Mouse (Mus musculus) ovary, adult 18-20 months (tissue): ENCODE results near the gene Tnip2.

Experiments used
- DNase-seq: peaks from one replicate; pipeline ENCODE4 v3.0.0; 2022; ENCODE audit warnings: low spot score, mixed read lengths

The Tnip2 gene

DNA sequence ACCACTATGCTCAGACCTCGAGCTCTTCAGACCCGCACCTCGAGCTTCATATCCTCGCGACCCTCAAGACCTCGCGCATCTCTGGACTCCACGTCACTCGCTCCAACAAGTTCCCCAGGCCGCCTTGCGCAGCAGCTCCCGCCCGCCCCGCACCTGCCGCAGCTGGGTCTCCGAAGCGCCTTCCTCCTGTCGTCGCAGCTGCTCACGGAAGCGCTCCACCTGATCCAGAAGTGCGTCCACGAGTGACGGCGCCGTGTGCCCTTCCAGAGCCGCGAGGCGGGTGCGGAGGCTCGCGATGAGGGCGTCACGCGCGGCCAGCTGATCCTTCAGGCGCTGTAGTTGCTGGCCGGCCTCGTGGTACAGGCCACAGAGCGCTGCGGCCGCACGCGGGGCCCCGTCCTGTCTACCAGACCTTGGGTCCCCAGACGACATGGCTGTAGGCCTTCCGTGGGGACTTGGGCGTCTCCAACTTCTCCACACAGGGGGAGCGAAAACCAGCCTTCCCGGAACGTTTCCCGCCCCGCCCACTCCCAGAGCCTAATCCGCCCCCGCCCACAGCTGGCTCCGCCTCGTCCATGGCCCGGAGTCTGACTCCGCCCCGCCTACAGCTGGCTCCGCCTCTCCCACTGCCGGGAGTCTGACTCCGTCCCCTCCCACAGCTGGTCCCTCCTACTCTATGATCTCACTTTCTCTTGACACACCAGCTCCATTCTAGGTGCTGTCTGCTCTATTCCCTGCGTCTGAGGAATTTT is at the start of gene Tnip2:
Tnip2 (minus strand) TSS at position 526 of the 752 bp plus-strand sequence.
- peak; percentile 93 for DNase-seq

DNA sequence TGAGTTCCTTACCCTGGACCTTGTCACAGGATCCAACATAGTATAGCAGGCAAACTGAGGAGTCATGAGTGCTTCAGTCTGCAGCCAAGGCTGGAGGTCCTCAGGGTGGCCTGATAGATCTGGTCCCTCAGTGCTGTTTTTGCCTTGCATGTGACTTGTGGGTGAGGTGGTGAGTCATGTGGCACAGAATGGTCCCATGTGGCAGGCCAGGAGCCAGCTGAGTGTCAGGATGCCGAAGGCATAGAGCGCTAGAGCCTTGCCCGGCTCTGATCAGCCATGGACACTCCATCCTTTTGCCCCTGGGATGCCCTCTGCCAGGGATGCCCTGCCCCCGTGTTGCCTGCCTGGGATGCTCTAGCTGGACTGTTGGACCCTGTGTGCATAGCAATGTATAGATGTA is 38.0 kb upstream of the Tnip2 start:
- no peak for DNase-seq

DNA sequence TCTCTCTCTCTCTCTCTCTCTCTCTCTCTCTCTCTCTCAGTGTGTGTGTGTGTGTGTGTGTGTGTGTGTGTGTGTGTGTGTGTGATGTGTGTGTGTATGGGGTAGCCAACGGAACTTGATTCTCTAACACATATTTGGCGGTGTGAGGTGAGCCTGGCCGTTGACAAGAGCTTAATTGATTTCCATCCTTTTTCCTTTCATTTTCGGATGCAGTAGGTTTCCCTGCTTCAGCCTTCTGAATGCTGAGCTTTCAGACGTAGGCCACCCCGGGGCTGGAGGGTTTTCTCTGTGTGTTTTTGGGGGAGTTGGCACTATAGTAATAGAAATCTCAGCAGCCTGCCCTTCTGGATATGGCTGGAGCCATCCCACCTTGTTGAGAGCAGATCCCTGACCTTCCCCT is 36.5 kb upstream of the Tnip2 start:
- DNase-seq, result no peak

GRCm38 (mm10) chr5:34549483-34550221 is 35.9 kb upstream of the Tnip2 start:
- DNase-seq, result no peak

GRCm38 (mm10) chr5:34549135-34549482 is 35.3 kb upstream of the Tnip2 start:
- no peak for DNase-seq

DNA sequence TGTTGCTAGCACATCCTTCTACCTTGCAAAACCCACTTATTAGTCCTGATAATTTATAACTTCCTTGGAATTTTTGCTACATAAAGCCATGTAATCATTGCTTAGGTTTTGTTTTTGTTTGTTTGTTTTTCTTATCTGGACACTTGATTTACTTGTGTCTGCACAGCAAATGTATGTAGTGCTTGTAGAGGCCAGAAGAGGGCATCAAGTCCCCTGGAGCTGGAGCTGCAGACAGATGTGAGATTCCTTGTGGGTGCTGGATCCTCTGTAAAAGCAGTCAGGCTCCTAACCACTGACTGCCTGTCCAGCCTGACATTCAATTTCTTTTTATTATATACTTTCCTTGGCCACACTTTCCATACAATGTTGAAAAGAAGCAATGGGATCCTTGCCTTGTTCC is 33.6 kb upstream of the Tnip2 start:
- no peak for DNase-seq

GRCm38 (mm10) chr5:34543114-34543513 is 29.3 kb upstream of the Tnip2 start:
- DNase-seq, result no peak

GRCm38 (mm10) chr5:34542166-34542565 is 28.4 kb upstream of the Tnip2 start:
- DNase-seq, result no peak

GRCm38 (mm10) chr5:34539121-34539520 is 25.3 kb upstream of the Tnip2 start:
- DNase-seq, result no peak

- DNase-seq, result no peak
Observed at GRCm38 (mm10) chr5:34538527-34538926, 24.7 kb upstream of the Tnip2 start.

DNA sequence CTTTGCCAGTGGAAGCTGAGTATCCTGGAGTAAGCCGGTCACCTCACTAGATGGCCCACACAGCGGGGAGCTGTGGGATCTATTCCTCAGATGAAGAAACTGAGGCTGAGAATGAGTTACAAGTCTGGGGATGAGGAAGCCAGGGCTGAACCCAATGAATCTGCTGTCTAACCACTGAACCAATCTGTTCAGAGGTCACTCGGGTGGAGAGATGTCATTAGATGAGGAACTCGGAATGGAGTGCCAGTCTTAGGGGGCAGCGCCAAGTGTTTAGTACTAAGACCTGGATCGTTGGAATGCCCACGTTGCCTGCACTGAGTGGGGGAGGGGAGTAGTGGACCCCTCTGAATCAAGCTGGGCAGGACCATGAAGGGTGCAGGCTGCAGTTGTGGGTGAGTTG is 24.3 kb upstream of the Tnip2 start:
- no peak for DNase-seq

DNA sequence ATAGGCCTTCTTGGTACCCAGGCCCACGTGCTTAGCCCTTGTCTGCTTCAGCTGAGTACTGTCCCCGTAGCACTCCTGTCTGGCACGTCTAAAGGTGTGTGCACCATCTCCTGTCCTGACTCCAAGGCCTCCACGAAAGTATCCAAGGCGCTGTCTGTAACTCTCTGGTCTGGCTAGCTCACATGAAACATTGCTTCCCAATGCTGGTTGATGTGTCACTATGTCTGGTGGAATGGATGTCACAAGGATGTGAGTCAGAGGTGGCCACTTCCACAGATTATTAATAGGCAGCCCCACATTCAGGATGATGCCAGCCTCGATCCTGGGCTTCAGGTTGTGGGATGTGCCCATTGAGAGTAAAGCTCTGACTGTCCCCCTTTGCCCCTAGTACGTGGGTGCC is 22.0 kb upstream of the Tnip2 start:
- DNase-seq, result no peak

DNA sequence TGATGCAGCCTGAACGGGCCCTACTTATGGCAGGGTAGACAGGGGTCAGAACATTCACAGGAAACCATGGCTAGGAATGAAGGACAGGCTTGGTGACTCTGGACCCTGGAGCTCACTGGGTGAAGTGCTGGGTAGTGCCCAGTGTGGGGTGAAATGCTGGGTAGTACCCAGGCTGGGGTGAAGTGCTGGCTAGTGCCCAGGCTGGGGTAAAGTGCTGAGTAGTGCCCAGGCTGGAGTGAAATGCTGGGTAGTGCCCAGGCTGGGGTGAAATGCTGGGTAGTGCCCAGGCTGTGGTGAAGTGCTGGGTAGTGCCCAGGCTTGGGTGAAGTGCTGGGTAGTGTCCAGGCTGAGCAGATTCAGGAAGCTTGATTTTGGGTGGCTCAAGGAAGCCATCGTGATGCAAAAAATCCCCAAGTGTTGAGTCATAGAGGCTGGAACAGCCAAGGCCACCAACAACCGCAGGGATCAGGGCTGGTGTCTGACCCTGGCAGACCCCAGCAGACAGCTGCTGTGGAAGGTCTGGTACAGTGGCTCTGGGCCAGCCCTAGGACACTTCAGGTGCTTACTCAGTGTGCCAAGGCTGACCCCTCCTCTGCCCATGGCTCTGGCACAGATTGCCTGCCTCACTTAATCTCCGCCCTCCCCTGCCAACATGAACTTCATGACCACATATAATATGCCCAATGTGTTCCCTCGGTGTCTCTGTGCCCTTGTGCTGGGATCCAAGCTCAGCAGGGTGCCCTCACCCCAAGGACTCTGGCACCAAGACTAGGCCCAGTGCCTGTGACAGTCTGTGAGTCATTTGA is 21.2 kb upstream of the Tnip2 start:
- peak; percentile 80 for DNase-seq

- no peak for DNase-seq
Observed at GRCm38 (mm10) chr5:34533820-34534219, 20.0 kb upstream of the Tnip2 start.

DNA sequence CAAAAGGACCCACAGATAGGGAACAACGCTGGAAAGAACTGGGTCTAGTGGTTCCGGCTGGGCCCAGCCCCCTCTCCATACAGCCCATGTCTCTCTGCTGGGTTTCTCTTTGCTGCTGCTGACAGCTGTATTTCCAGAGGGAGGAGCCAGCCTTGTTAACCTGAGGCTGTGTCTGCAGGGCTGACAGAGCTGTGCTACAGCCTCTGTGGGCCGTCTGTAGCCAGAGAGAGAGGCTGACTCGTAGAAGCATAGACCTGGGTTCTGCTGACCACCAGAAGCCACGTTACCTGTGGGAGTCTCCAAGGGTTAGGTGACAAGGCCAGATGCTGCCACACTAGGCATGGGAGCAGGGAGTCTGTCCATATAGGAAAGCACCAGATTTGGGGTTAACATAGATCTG is 19.3 kb upstream of the Tnip2 start:
- DNase-seq, result no peak

DNA sequence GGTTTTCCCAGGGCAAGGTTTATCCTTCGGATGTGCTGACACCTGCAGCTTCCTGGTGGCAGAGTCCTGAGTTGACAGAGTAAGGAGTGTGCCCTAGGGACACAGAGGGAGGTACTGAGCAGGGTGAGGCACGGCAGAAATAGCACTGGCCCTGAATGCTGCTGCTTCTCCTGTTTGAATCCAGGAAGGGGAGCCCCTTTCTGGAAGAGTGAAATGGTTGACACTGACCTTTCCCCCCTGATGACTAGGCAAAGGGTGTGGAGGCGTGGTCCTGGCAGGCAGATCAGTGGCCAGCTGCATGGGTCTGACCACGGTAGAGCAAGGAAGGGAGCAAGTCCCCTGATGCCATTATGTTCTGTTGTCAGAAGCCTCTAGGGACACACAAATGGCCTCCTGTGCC is 16.9 kb upstream of the Tnip2 start:
- DNase-seq, result no peak

- no peak for DNase-seq
Observed at GRCm38 (mm10) chr5:34530116-34530515, 16.3 kb upstream of the Tnip2 start.

- DNase-seq, result no peak
Observed at GRCm38 (mm10) chr5:34528724-34529123, 14.9 kb upstream of the Tnip2 start.

DNA sequence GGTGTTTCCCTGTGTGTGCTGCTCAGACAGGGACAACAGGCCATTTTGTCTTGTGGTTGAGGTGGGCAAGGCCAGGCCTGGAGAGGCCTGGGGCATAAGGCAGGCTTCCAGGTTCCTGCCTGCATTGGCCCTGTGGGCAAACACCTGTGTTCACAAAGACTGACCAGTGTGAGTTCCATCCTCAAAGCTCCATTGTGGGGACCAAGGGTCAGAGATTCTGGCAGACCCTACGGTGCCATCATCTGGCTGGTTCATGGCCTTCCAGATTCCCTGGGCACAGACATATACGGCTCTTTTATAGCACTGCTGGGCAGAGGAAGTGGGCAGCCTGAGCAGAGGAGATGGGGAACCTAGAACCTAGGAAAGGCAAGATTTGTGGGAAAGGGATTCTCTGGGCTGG is 13.6 kb upstream of the Tnip2 start:
- DNase-seq, result no peak

DNA sequence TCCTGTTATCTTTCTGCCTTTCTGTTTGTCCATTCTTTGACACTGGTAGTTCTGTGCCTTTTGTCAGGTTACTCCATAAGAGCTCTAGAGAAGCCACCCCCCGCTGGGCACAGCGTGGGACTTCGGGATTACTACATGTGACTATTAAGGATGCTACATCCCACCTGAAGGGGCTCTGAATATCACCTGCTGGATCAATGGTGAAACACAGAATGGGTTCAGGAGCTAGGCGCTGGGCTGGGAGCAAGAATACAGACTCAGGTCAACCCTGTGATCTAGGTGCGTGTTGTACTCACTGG is 12.6 kb upstream of the Tnip2 start:
- DNase-seq, result no peak

- DNase-seq, result peak; percentile 92
Observed at GRCm38 (mm10) chr5:34525663-34526476, 12.1 kb upstream of the Tnip2 start, which contains the start of gene Sh3bp2. Sh3bp2 (plus strand) TSS chr5:34525838.

DNA sequence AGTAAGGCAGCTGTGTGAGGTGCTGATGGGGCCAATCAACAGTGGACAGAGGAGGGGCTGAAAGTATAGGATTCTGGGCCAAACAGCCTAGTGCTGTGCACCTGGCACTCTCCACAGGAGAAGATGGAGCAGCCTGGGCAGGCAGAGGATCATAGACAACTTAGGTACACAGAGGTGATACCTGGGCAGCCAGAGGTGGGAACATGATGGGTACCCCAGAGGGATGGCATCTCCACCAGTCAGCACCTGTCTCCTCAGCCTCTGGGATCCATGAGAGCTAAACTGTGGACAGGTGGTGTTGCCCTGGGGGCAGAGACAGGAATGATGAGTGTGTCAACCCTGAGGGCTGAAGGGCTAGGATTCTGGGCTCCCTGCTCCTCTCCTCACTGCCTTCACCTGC is 10.7 kb upstream of the Tnip2 start:
- no peak for DNase-seq
